Mouse (Mus musculus): ENCODE results near the gene Ncoa3. TPM values are rescaled to one million over a fixed set of nuclear protein-coding genes. Genes with fewer than 3 reads are reported as not detected.

The Ncoa3 gene
- total RNA-seq, 2 experiments from 2014 or later: 27.6 to 28.4 TPM

- intact Hi-C loops (cut with DNase I): no loop called here
- DNase-seq: no peak
Observed at GRCm38 (mm10) chr2:166000769-166001168, 8.3 kb downstream of the Ncoa3 start.

DNA sequence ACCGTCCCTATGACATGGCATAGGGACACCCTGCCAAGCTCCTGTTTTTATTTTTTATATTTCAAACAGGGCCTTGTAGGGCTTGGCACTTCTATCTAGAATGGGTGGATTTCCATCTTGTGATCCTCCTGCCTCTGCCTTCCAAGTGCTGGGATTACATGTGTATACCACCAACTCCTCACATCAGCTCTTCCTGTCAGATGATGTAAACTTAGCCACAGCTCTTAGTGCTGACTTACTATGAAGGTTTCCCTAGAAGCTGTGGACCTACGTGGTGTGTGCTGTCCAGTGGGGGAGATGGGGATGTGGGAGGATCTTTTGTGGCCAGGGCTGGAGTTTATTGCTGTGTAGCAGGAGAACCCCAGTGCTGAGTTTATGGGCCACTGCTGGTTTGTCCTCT is 8.9 kb downstream of the Ncoa3 start:
- intact Hi-C loops (cut with DNase I): no loop called here

DNA sequence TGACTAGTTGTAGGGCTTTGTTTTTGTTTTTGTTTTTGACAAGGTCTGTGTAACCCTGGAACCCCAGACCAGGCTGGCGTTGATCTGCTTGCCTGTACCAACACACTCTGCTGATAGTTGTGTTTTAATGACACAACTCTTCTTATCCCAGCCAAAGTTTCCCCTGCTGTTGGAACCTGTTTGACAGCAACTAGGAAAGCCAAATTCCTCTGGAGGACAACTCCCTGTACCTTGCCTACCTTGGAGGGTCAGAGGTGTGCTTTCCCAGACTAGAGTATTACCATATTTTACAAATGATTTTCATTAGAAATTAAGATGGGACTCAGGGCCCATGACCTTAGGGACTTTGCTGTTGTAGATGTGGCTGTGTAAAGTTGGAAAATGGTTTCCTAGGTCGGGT is 9.3 kb downstream of the Ncoa3 start:
- DNase-seq: no peak
- intact Hi-C loops (cut with DNase I): no loop called here

More for the DNA sequence above, 8.9 kb downstream of the Ncoa3 start:
- no peak for DNase-seq

DNA sequence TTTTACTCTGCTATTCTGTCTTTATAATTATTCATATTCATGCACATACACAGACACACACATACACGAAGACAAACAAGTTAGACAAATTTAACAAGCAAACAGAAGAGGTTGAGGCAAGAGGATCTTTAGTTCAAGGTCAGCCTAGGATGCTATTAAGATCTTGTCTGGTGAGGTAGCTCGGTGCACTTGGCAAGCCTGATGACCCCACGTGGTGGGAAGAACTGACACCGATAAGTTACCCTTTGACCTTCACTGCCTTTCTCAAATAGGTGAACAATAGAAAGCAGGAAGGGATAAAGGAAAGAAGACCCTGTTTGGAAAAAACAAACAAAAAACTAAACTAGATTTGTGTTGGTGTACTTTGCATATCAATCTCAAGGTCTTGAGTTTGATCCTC is 10.0 kb downstream of the Ncoa3 start:
- intact Hi-C loops (cut with DNase I): no loop called here

DNA sequence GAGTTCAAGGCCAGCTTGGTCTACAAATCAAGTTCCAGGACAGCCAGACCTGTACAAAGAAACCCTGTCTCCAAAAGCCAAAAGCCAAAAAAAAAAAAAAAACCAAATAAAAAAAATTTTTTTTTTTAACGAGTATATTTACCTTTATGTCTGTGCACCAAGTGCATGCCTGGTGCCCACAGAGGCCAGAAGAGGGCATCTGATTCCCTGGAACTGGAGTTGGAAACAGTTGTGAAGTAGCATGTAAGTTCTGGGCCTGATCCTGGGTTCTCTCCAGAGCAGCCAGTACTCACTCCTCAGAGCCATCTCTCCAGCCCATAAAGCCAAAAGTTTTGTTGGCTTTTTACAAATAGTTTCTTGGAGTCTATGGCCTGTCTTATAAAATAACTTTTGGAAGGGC is 10.6 kb downstream of the Ncoa3 start:
- intact Hi-C loops (cut with DNase I): no loop called here
- no peak for DNase-seq

More for the DNA sequence above, 10.0 kb downstream of the Ncoa3 start:
- no peak for DNase-seq

DNA sequence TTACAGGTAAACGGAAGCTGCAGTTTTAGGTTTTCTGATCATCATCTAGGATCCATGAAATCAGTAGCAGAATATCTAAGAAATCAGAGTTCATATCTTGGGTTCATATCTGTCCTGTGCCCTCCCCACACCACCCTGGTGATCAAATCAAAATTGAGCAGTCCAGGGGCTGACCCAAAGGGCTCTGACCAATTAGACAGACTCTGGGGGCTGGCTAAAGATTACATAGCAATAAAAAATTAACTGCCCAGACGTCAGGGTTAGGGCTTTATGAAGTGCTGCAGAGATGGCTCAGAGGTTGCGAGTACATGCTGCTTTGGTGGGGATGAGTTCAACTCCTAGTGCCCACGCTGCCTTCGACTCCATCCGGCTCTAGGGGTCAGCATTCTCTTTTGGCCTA is 14.6 kb downstream of the Ncoa3 start:
- DNase-seq: no peak
- intact Hi-C loops (cut with DNase I): no loop called here

- DNase-seq: no peak
- intact Hi-C loops (cut with DNase I): no loop called here
Observed at GRCm38 (mm10) chr2:166008558-166009392, 16.3 kb downstream of the Ncoa3 start.

GRCm38 (mm10) chr2:166009393-166009947 is 17.0 kb downstream of the Ncoa3 start:
- peak; percentile 63 to 75 for DNase-seq
- intact Hi-C loops (cut with DNase I): no loop called here

DNA sequence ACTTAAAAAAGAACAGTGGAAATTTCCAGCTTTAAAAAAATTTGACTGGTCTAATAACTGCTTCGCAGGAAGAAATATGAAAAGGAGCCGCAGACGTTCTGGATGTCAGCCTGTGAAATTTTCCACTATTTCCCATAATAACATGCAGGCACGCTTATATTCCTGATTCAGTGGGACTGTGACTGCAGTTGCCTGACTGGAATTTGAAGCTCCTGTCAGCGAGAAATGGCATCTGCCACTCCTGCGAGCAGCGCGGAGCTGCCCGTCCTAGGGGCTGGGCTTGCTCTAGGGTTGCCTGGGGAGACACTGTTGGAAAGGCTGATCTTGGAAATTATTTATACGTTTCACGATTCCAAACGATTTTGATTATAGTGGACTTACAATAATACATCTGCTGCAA is 17.9 kb downstream of the Ncoa3 start:
- no peak for DNase-seq
- intact Hi-C loops (cut with DNase I): loop anchor here (2.0 kb wide), 1 partner anchor 20 kb away; no protein-coding TSS in a partner anchor

DNA sequence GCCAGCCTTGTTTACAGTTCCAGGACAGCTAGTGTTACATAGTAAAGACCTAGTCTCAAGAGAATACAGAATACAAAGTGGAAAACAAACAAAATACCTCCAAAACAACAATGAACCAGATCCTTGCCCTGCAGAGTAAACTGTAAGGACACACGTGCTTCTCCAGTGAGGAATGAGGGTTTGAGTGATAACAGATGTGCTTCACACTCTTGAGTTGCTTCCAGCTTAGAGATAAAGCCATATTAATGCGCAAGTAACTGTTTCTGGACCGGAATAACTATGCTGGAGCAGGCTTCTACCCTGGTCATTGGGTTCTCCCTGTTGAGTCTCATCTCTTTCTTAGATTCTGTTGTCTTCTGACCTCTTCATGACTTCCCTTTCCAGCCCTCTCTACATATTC is 19.0 kb downstream of the Ncoa3 start:
- DNase-seq: peak; percentile 56
- intact Hi-C loops (cut with DNase I): loop anchor here (2.0 kb wide), 1 partner anchor 19 kb away; no protein-coding TSS in a partner anchor

DNA sequence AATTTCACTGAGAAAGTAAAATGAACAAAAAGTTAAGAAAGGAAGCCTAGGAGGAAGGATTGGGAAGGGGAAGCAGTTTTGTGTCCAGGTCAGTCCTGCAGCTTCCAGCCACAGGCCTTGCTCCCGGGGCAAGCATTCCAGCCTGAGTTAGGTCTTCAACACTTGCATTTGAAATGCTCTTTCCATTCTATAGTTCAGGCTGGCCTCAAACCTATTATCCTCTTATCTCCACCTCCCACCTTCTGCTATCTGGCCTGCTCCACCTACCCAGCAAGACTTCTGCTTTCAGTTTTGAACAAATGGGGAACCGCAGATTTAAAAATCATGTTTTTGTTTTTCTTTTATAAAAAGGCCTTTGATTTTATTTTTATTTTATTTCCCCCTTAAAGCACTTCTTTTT is 19.7 kb downstream of the Ncoa3 start:
- intact Hi-C loops (cut with DNase I): no loop called here

GRCm38 (mm10) chr2:166018769-166019168 is 26.3 kb downstream of the Ncoa3 start:
- intact Hi-C loops (cut with DNase I): no loop called here
- no peak for DNase-seq

More for the DNA sequence above, 19.7 kb downstream of the Ncoa3 start:
- no peak for DNase-seq

DNA sequence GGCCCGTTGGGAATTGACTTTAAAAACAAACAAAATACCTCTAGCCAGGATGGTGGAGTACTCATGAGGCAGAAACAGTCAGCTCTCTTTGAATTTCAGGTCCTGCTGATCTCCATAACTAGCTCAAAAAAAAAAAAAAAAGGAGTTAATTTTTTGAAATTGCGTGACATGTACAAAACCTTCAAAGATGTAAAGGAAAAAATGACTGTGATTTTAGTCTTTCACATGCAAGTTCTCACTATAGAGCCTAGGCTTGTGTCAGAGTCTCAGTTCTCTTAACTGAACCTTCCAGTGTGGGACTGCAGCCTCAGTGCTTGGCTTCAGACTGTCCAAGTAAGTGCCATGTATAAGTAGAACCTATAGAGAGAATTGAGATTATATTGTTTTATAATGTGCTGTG is 27.6 kb downstream of the Ncoa3 start:
- intact Hi-C loops (cut with DNase I): no loop called here
- DNase-seq: no peak

DNA sequence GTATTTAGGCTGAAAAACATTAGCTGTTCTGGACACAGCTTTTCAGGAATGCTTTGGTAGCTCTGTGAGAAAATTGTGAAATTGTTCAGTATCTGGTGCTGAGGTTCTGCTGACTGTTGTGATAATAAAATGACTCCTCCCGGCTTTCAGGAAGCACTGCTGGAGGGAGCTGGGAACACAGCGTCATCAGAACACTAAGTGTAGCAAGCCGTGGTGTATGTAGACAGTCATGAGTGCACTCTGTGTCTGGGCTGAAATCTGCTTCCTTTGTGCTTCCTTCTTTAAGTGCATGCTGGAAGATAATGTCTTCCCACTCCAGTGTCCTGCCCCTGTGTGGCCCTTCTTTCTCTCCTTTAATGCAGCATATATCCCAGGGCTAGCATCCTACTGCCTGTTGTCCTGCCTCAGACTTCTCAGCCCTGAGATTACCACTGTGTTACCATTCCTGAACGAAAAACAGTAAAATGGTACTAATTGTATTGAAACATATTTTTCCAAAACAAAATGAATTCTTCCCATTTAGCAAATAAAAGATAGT is 28.7 kb downstream of the Ncoa3 start:
- intact Hi-C loops (cut with DNase I): no loop called here
- peak; percentile 46 to 54 for DNase-seq

DNA sequence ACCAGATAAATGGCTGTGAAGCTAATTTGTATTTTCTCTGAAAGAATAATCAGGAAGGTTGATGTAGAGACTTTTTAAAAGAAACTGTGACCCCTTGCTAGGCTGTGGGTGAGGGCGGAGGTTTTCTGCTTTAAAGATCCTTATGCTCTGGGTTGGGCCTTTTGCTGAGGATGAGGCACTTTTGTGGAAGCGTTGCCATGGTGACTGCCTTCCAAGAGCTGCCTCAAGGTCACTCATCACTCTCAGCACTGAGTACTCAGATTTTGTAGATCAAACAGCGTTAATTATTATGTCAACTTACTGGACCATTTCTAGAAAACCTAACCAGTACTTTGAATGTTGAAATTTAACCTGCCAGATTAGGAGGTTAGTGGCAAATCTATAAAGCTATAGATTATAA is 29.2 kb downstream of the Ncoa3 start:
- DNase-seq: no peak
- intact Hi-C loops (cut with DNase I): no loop called here

DNA sequence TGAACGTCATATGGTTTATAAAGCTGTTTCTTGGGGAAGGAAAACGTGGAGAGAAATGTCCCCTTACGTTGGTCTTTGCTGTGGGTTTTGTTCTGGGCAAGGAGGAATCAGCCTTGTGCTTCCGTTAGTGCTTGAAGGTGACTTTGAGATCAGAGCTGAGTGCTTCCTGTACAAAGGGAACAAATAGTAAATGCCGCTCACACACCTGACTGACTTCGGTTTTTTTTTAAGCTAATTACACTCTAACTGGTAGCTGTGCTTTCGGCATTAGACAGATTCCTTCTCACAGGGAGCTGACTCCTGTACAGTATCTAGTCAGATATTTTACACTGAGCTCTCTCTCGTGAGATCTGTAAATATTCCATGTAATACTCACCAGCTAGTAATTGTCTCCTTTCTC is 29.9 kb downstream of the Ncoa3 start:
- intact Hi-C loops (cut with DNase I): no loop called here
- DNase-seq: no peak

GRCm38 (mm10) chr2:166024079-166024478 is 31.6 kb downstream of the Ncoa3 start:
- intact Hi-C loops (cut with DNase I): no loop called here

DNA sequence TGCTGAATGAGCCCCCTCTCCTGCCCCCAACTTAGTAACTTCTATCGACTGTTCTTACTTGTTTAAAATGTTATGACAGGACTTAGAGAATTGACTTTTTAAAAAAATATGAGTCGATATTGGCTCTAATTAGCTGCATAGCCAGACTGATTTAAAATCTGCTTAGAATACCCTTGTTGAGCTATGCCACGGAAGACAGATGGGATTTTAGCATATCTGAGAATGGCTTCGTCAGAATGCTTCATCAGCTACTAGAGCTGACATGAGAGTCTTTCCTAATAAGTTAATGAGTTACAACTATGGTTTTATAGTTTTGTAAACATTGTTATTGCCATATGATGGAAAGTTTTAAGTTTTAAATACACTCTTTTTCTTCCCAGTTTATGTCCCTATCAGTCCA is 32.2 kb downstream of the Ncoa3 start:
- intact Hi-C loops (cut with DNase I): no loop called here

More at GRCm38 (mm10) chr2:166024079-166024478, 31.6 kb downstream of the Ncoa3 start:
- DNase-seq: no peak

DNA sequence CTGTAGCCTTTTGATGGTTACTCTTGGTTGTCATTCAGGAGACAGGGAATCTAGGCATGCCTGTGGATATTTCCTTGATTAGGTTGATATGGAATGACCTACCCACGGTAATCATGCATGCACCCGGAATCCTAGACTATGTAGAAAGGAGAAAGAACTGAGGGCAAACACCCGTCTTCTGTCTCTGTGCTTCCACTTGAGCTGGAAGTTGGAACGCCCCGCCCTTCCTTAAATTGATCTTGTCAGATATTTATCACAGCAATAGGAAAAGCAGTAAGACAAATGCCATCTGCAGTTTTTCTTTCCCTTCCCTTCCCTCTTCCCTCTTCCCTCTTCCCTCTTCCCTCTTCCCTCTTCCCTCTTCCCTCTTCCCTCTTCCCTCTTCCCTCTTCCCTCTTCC is 33.5 kb downstream of the Ncoa3 start:
- intact Hi-C loops (cut with DNase I): no loop called here

More for the DNA sequence above, 32.2 kb downstream of the Ncoa3 start:
- no peak for DNase-seq

DNA sequence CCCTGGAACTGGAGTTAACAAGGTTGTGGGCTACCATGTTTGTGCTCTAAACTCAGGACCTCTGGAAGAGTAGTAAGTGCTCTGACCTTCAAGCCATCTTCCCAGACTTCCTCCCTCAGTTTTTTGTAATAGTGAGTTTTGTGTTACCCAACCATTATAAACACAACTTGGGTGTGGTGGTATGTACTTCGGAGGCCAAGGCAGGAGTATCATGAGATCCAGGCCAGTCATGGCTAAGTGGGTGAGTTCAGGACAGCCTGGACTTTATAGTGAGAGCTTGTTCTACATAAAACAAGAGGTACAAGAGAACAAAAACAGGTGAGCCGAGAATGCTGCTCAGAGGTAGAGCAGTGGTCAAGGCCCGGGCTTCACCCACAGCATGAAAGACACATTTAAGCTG is 35.4 kb downstream of the Ncoa3 start:
- intact Hi-C loops (cut with DNase I): no loop called here
- DNase-seq: no peak

More for the DNA sequence above, 33.5 kb downstream of the Ncoa3 start:
- DNase-seq: no peak

DNA sequence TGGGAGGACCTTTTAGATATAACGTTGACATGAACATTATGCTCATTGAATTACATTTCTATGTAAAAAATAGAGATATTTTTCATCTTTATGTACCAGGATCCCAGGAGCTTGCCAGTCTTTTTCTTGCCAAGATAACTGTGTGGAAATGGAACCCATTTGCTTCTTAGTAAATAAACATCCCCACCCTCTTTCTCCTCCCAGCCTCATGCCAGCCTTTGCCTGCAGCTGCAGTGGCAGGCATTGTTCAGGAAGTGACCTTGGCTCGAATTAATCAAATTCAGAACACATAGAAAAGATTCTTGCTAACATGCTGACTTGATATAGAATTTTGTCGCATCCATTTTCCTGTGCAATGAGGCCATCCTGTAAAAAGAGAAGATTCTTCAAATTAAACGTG is 36.8 kb downstream of the Ncoa3 start:
- no peak for DNase-seq
- intact Hi-C loops (cut with DNase I): no loop called here
